ENCODE assay signal across 8 mouse cellular contexts in the genomic region with DNA sequence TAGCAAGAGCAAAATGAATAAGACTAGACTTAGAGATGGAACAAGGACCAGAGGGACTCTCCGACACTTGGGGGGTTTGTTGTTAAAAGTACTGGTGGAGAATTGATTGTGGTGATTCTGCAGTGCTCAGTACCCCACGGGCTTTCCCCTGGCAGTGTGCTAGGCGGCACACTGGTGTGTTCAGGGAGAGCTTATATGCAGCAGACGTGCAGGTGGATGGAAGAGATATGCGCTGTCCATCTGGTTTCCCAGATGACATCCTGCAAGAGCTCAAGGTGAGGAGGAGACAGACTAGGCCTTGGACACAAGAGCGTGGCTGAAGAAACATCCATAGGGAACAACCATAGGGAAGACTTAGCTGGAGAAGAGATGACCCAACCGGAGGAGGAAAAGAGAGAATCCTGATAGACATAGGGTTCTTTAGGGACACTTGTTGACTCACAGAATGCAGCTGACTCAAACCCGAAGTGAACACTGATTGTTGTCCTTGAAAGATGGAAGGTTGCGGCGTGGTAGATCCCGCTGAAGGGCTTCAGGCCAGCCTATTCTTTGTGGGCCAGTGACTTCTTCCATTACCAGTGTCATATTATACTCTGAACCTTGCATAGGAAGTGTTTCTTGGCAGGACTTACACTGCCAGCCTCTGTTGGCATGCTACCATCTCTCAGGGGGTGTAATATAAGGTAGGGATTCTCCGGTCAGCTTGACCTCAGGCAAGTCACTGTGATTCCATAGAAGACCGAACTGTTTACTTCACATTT. TPM values are rescaled to one million over a fixed set of nuclear protein-coding genes. Genes with fewer than 3 reads are reported as not detected.
DNase-seq lines count a peak whose midpoint lies in the region; ATAC-seq and TF ChIP-seq lines count a peak whose summit lies in the region.

No protein-coding gene starts in this region.

- H3K27me3 ChIP-seq in intestine, embryonic 15.5 days (replicated peaks): no peaks in the 10 kb centered on the region
- H3K27me3 ChIP-seq in midbrain, embryonic 12.5 days: no peaks in the 10 kb centered on the region

- H3K4me1 ChIP-seq in embryonic fibroblast, embryonic 13.5 days (ENCODE audit: control insufficient read depth, insufficient read depth, low read length): 0 out of 2 replicates have a peak, but pooled peaks cover 2% of the 10 kb centered on the region
- peaks cover 12% of the 10 kb centered on the region for H3K4me1 ChIP-seq in intestine, embryonic 15.5 days (replicated peaks)
- peaks cover 23% of the 10 kb centered on the region for H3K4me1 ChIP-seq in midbrain, embryonic 12.5 days

- ATAC-seq in frontal cortex, adult (ENCODE audit: low TSS enrichment): peak; percentile 43
- ATAC-seq in activated CD4-positive, CD25-positive, alpha-beta regulatory T cell, adult 4 months: peak; percentile 49
- peak; percentile 26 for ATAC-seq in intestine, embryonic 15.5 days
- ATAC-seq in midbrain, embryonic 12.5 days (ENCODE audit: low FRiP score, low read depth): peak; percentile 14; the same call in 1 of the 2 replicates

- H3K36me3 ChIP-seq in intestine, embryonic 15.5 days: 0 out of 2 replicates have a peak, but pooled peaks cover 15% of the 10 kb centered on the region
- H3K36me3 ChIP-seq in midbrain, embryonic 12.5 days: peaks cover 23% of the 10 kb centered on the region

- no peak for DNase-seq in frontal cortex, postnatal 14 days (ENCODE audit: low spot score in 2 of 2)
- no peak for DNase-seq in layer of hippocampus, adult 11-12 months (ENCODE audit: low spot score)
- DNase-seq in left cerebral cortex, postnatal 36 days (ENCODE audit: low spot score in 2 of 2): no peak

- peak overlapping the region; percentile 88 for H3K4me2 ChIP-seq in intestine, embryonic 15.5 days (replicated peaks)
- H3K4me2 ChIP-seq in midbrain, embryonic 12.5 days (replicated peaks): peak overlapping the region; percentile 98

- no peaks in the 10 kb centered on the region for H3K9me3 ChIP-seq in intestine, embryonic 15.5 days
- no peaks in the 10 kb centered on the region for H3K9me3 ChIP-seq in midbrain, embryonic 12.5 days

- no peak for TF ChIP-seq POLR2A in embryonic fibroblast, embryonic 13.5 days (IDR thresholded peaks at IDR 0.05; ENCODE audit: low read depth, low read length)

- H3K27ac ChIP-seq in embryonic fibroblast, embryonic 13.5 days (ENCODE audit: insufficient read depth, low read length): no peak overlapping the region
- H3K27ac ChIP-seq in intestine, embryonic 15.5 days: 0 out of 2 replicates have a peak overlapping the region, but pooled peaks have one; percentile 92
- peak overlapping the region; percentile 83; the same call in 1 of the 2 replicates for H3K27ac ChIP-seq in midbrain, embryonic 12.5 days (replicated peaks)

- TF ChIP-seq CTCF in embryonic fibroblast, embryonic 13.5 days (IDR thresholded peaks at IDR 0.05; ENCODE audit: borderline replicate concordance, insufficient read depth, low read length): no peak

- 79% methylated on average over 13 of the region's 13 CpGs for WGBS in intestine, embryonic 15.5 days
- WGBS in midbrain, embryonic 12.5 days: 85% methylated on average over 13 of the region's 13 CpGs

- intact Hi-C loops in left cerebral cortex, postnatal 36 days (cut with DNase I): loop anchor here (5.0 kb wide), 1 partner anchor 45 kb away; the partner anchor contains the start of genes Bap1 and Phf7

- H3K9ac ChIP-seq in intestine, embryonic 15.5 days: peak overlapping the region; percentile 95; the same call in 1 of the 2 replicates
- peak overlapping the region; percentile 51 for H3K9ac ChIP-seq in midbrain, embryonic 12.5 days (replicated peaks)

- H3K4me3 ChIP-seq in embryonic fibroblast, embryonic 13.5 days (ENCODE audit: insufficient read depth, low read length): peak overlapping the region; percentile 60
- peak overlapping the region; percentile 77 for H3K4me3 ChIP-seq in intestine, embryonic 15.5 days (replicated peaks)
- peak overlapping the region; percentile 81 for H3K4me3 ChIP-seq in midbrain, embryonic 12.5 days

RNA-seq across cellular contexts. Expression of gene Tnnc1, which starts 0.9 kb away (rescaled TPM):
- not detected for polyA plus RNA-seq in activated CD4-positive, CD25-positive, alpha-beta regulatory T cell, adult 4 months (2017; shearing (Covaris generic))
- 2.4 and 3.0 TPM in 2 replicates for polyA plus RNA-seq in embryonic fibroblast, embryonic 13.5 days (2011; ENCODE audit: insufficient read length, low read depth, missing spikeins)
- polyA plus RNA-seq in intestine, embryonic 15.5 days (2015; fragmentation: Nextera tagmentation; extraction: Ambion mirVana): 3.3 and 6.4 TPM in 2 replicates
- polyA plus RNA-seq in midbrain, embryonic 12.5 days (2016; fragmentation: Nextera tagmentation; extraction: Ambion mirVana): 1.9 and 3.0 TPM in 2 replicates
- 100 to 1,000 TPM in 1 of 2 experiments, 10 to 100 TPM in 1; 41.9 to 150 TPM for total RNA-seq in left cerebral cortex, postnatal 36 days (2021)

RNA-seq across cellular contexts. Expression of gene Nisch, which starts 9.5 kb away (rescaled TPM):
- 100 to 1,000 TPM; 130 to 131 TPM for polyA plus RNA-seq in activated CD4-positive, CD25-positive, alpha-beta regulatory T cell, adult 4 months (2017; shearing (Covaris generic))
- polyA plus RNA-seq in embryonic fibroblast, embryonic 13.5 days (2011; ENCODE audit: insufficient read length, low read depth, missing spikeins): 457 and 524 TPM in 2 replicates
- polyA plus RNA-seq in intestine, embryonic 15.5 days (2015; fragmentation: Nextera tagmentation; extraction: Ambion mirVana): 280 and 297 TPM in 2 replicates
- polyA plus RNA-seq in midbrain, embryonic 12.5 days (2016; fragmentation: Nextera tagmentation; extraction: Ambion mirVana): 463 and 480 TPM in 2 replicates
- total RNA-seq in left cerebral cortex, postnatal 36 days (2021): 100 to 1,000 TPM; 373 to 412 TPM

RNA-seq across cellular contexts. Expression of gene Sema3g, which starts 10.4 kb away (rescaled TPM):
- polyA plus RNA-seq in activated CD4-positive, CD25-positive, alpha-beta regulatory T cell, adult 4 months (2017; shearing (Covaris generic)): not detected
- polyA plus RNA-seq in embryonic fibroblast, embryonic 13.5 days (2011; ENCODE audit: insufficient read length, low read depth, missing spikeins): 0.25 and 0.90 TPM in 2 replicates
- polyA plus RNA-seq in intestine, embryonic 15.5 days (2015; fragmentation: Nextera tagmentation; extraction: Ambion mirVana): 0.91 and 0.96 TPM in 2 replicates
- polyA plus RNA-seq in midbrain, embryonic 12.5 days (2016; fragmentation: Nextera tagmentation; extraction: Ambion mirVana): 0.69 and 1.1 TPM in 2 replicates
- 1 to 10 TPM; 4.4 to 5.8 TPM for total RNA-seq in left cerebral cortex, postnatal 36 days (2021)

RNA-seq across cellular contexts. Expression of gene Stab1, which starts 38.8 kb away (rescaled TPM):
- 1 to 10 TPM; 1.6 to 1.9 TPM for polyA plus RNA-seq in activated CD4-positive, CD25-positive, alpha-beta regulatory T cell, adult 4 months (2017; shearing (Covaris generic))
- 1.7 and 7.3 TPM in 2 replicates for polyA plus RNA-seq in embryonic fibroblast, embryonic 13.5 days (2011; ENCODE audit: insufficient read length, low read depth, missing spikeins)
- polyA plus RNA-seq in intestine, embryonic 15.5 days (2015; fragmentation: Nextera tagmentation; extraction: Ambion mirVana): 32.3 and 32.5 TPM in 2 replicates
- 39.7 and 40.3 TPM in 2 replicates for polyA plus RNA-seq in midbrain, embryonic 12.5 days (2016; fragmentation: Nextera tagmentation; extraction: Ambion mirVana)
- 10 to 100 TPM; 22.5 to 23.5 TPM for total RNA-seq in left cerebral cortex, postnatal 36 days (2021)

RNA-seq across cellular contexts. Expression of gene Phf7, which starts 43.9 kb away (rescaled TPM):
- 10 to 100 TPM; 10.7 to 12.9 TPM for polyA plus RNA-seq in activated CD4-positive, CD25-positive, alpha-beta regulatory T cell, adult 4 months (2017; shearing (Covaris generic))
- polyA plus RNA-seq in embryonic fibroblast, embryonic 13.5 days (2011; ENCODE audit: insufficient read length, low read depth, missing spikeins): 5.9 and 6.5 TPM in 2 replicates
- polyA plus RNA-seq in intestine, embryonic 15.5 days (2015; fragmentation: Nextera tagmentation; extraction: Ambion mirVana): 10.6 and 11.9 TPM in 2 replicates
- 12.0 and 12.2 TPM in 2 replicates for polyA plus RNA-seq in midbrain, embryonic 12.5 days (2016; fragmentation: Nextera tagmentation; extraction: Ambion mirVana)
- 1 to 10 TPM; 4.4 to 4.6 TPM for total RNA-seq in left cerebral cortex, postnatal 36 days (2021)
